Mouse (Mus musculus) ovary, postnatal 10 days (tissue): Measurements from ENCODE around the gene Rhbdl1.

Source experiments
- DNase-seq: peaks from one replicate; pipeline ENCODE4 v3.0.0; 2022; ENCODE audit warnings: low spot score

The Rhbdl1 gene

GRCm38 (mm10) chr17:25839455-25840235, 2.5 kb upstream of the Rhbdl1 start:
- no peak for DNase-seq

GRCm38 (mm10) chr17:25838904-25839303, 1.8 kb upstream of the Rhbdl1 start:
- DNase-seq: no peak

- DNase-seq: no peak
These were observed 438 bp upstream of the Rhbdl1 start for GRCm38 (mm10) chr17:25837533-25837932.

GRCm38 (mm10) chr17:25836397-25837075, 559 bp downstream of the Rhbdl1 start:
- no peak for DNase-seq

GRCm38 (mm10) chr17:25835816-25836215, 1.3 kb downstream of the Rhbdl1 start:
- DNase-seq: no peak

GRCm38 (mm10) chr17:25835301-25835700, 1.8 kb downstream of the Rhbdl1 start:
- no peak for DNase-seq

- no peak for DNase-seq
These were observed 2.4 kb downstream of the Rhbdl1 start for GRCm38 (mm10) chr17:25834595-25835222.

GRCm38 (mm10) chr17:25833961-25834594, 3.0 kb downstream of the Rhbdl1 start:
- DNase-seq: no peak

- DNase-seq: no peak
These were observed 3.8 kb downstream of the Rhbdl1 start, which contains the start of gene Stub1 for GRCm38 (mm10) chr17:25833291-25833663. TSS of gene Stub1 (minus strand) at chr17:25833404.

GRCm38 (mm10) chr17:25832436-25833290, 4.4 kb downstream of the Rhbdl1 start:
- DNase-seq: peak; percentile 99

- no peak for DNase-seq
These were observed 5.4 kb downstream of the Rhbdl1 start for GRCm38 (mm10) chr17:25831451-25832281.

GRCm38 (mm10) chr17:25830806-25831431, 6.2 kb downstream of the Rhbdl1 start:
- no peak for DNase-seq

GRCm38 (mm10) chr17:25830200-25830753, 6.8 kb downstream of the Rhbdl1 start:
- DNase-seq: no peak

- no peak for DNase-seq
These were observed 7.5 kb downstream of the Rhbdl1 start for GRCm38 (mm10) chr17:25829558-25830017.

GRCm38 (mm10) chr17:25828712-25829557, 8.2 kb downstream of the Rhbdl1 start, which contains the start of gene Jmjd8:
TSS of gene Jmjd8 (plus strand) at chr17:25828867.
- peak; percentile 58 for DNase-seq

GRCm38 (mm10) chr17:25828223-25828594, 8.9 kb downstream of the Rhbdl1 start:
- DNase-seq: no peak

GRCm38 (mm10) chr17:25827546-25828222, 9.4 kb downstream of the Rhbdl1 start:
- DNase-seq: no peak

- no peak for DNase-seq
These were observed 10.1 kb downstream of the Rhbdl1 start for GRCm38 (mm10) chr17:25827011-25827410.
